Mouse (Mus musculus) adrenal gland, postnatal 10 days (tissue): Measurements from ENCODE around the gene Gm14214. TPM values are rescaled to one million over a fixed set of nuclear protein-coding genes. Genes with fewer than 3 reads are reported as not detected.

Experiments
- DNase-seq: peaks from one replicate; pipeline ENCODE4 v3.0.0; 2021; ENCODE audit warnings: mixed read lengths
- long read RNA-seq, 2 experiments: library from polyadenylated mRNA; stranded (forward); transcript quantifications; one replicate each; pipeline ENCODE4 v2.0.0; 2021
- total RNA-seq, 2 experiments: library from RNA; stranded (reverse); gene quantifications; 2 replicates each; pipeline ENCODE4 v1.2.3; 2021

The Gm14214 gene
- not detected for total RNA-seq
- long read RNA-seq, experiment 1: 0 reads
- long read RNA-seq, experiment 2: 0 reads

GRCm38 (mm10) chr2:154769930-154770329 is at the start of gene Gm14214:
Gene Gm14214, minus strand, starts transcription at chr2:154770030.
- DNase-seq: no peak

- DNase-seq: no peak
Observed at GRCm38 (mm10) chr2:154818599-154818998, 48.8 kb upstream of the Gm14214 start.

- peak; percentile 69 for DNase-seq
Observed at GRCm38 (mm10) chr2:154817788-154818187, 48.0 kb upstream of the Gm14214 start.

GRCm38 (mm10) chr2:154817089-154817488 is 47.3 kb upstream of the Gm14214 start:
- no peak for DNase-seq

GRCm38 (mm10) chr2:154813426-154813825 is 43.6 kb upstream of the Gm14214 start:
- no peak for DNase-seq

- no peak for DNase-seq
Observed at GRCm38 (mm10) chr2:154810821-154811220, 41.0 kb upstream of the Gm14214 start.

- DNase-seq: peak; percentile 54
Observed at GRCm38 (mm10) chr2:154809107-154809762, 39.4 kb upstream of the Gm14214 start.

GRCm38 (mm10) chr2:154807689-154808088 is 37.9 kb upstream of the Gm14214 start:
- no peak for DNase-seq

- DNase-seq: no peak
Observed at GRCm38 (mm10) chr2:154803845-154804244, 34.0 kb upstream of the Gm14214 start.

- DNase-seq: no peak
Observed at GRCm38 (mm10) chr2:154803372-154803771, 33.5 kb upstream of the Gm14214 start.

- DNase-seq: peak; percentile 89
Observed at GRCm38 (mm10) chr2:154791661-154792642, 22.1 kb upstream of the Gm14214 start.

GRCm38 (mm10) chr2:154790656-154791483 is 21.0 kb upstream of the Gm14214 start, which contains the start of the genes Raly and a:
Gene Raly, plus strand, starts transcription at chr2:154791096.
Gene a, plus strand, starts transcription at chr2:154791402.
- peak; percentile 98 for DNase-seq

GRCm38 (mm10) chr2:154789977-154790655 is 20.3 kb upstream of the Gm14214 start:
- peak; percentile 40 for DNase-seq

GRCm38 (mm10) chr2:154789381-154789780 is 19.6 kb upstream of the Gm14214 start:
- no peak for DNase-seq

GRCm38 (mm10) chr2:154786776-154787175 is 16.9 kb upstream of the Gm14214 start:
- no peak for DNase-seq

- DNase-seq: no peak
Observed at GRCm38 (mm10) chr2:154786187-154786586, 16.4 kb upstream of the Gm14214 start.

GRCm38 (mm10) chr2:154785284-154785683 is 15.5 kb upstream of the Gm14214 start:
- DNase-seq: no peak

- DNase-seq: no peak
Observed at GRCm38 (mm10) chr2:154782856-154783650, 13.2 kb upstream of the Gm14214 start.

GRCm38 (mm10) chr2:154782361-154782760 is 12.5 kb upstream of the Gm14214 start:
- no peak for DNase-seq

- no peak for DNase-seq
Observed at GRCm38 (mm10) chr2:154779648-154780047, 9.8 kb upstream of the Gm14214 start.

GRCm38 (mm10) chr2:154776496-154776895 is 6.7 kb upstream of the Gm14214 start:
- peak; percentile 77 for DNase-seq
